Mouse (Mus musculus): Measurements from ENCODE around the gene Pglyrp1. TPM values are rescaled to one million over a fixed set of nuclear protein-coding genes. Genes with fewer than 3 reads are reported as not detected.
A peak's percentile ranks its signal among the peaks of the same experiment; 100 is the strongest.

Pglyrp1 gene
- total and polyA plus RNA-seq, 2 experiments from 2014 or later = 13.8 to 27.0 TPM

- no peak for TF ChIP-seq CTCF (IDR thresholded peaks at IDR 0.05; ENCODE audit: low read depth)
- DNase-seq (peak; percentile 53), ATAC-seq (peak; percentile 92)
- Histone ChIP-seq H3K9ac (peak overlapping the region; percentile 63), H3K27me3 (ENCODE audit: insufficient read depth, low read length) (no peaks in the 10 kb centered on the region), H3K36me3 (ENCODE audit: insufficient read depth) (no peaks in the 10 kb centered on the region), H3K27ac (ENCODE audit: low read depth, low read length) (peak overlapping the region; percentile 75), H3K4me3 (ENCODE audit: low read depth, low read length) (peak overlapping the region; percentile 36), H3K4me2 (ENCODE audit: low read depth) (peak overlapping the region; percentile 55), H3K4me1 (ENCODE audit: insufficient read depth) (no peaks in the 10 kb centered on the region), H3K9me3 (ENCODE audit: low read length) (no peaks in the 10 kb centered on the region)
- 4% methylated on average over 14 of the region's 17 CpGs for WGBS
These were observed 30.6 kb upstream of the Pglyrp1 start for GRCm38 (mm10) chr7:18840386-18841173.

GRCm38 (mm10) chr7:18841174-18841567 lies 30.0 kb upstream of the Pglyrp1 start:
- no peaks in the 10 kb centered on the region for H3K36me3 ChIP-seq (ENCODE audit: insufficient read depth)
- no peak for DNase-seq
- no peaks in the 10 kb centered on the region for H3K9me3 ChIP-seq (ENCODE audit: low read length)
- H3K4me1 ChIP-seq (ENCODE audit: insufficient read depth) = no peaks in the 10 kb centered on the region
- 0 out of 2 replicates have a peak overlapping the region, but pooled peaks have one; percentile 22 for H3K9ac ChIP-seq
- no peaks in the 10 kb centered on the region for H3K27me3 ChIP-seq (ENCODE audit: insufficient read depth, low read length)
- H3K4me3 ChIP-seq (ENCODE audit: low read depth, low read length) = 0 out of 2 replicates have a peak overlapping the region, but pooled peaks have one; percentile 10
- no peak for TF ChIP-seq CTCF (IDR thresholded peaks at IDR 0.05; ENCODE audit: low read depth)
- peak overlapping the region; percentile 55 for H3K4me2 ChIP-seq (ENCODE audit: low read depth)
- no peak overlapping the region for H3K27ac ChIP-seq (ENCODE audit: low read depth, low read length)
- ATAC-seq = no peak
- WGBS = 79% methylated on average over 1 of the region's 1 CpGs

- Histone ChIP-seq H3K9ac (no peak overlapping the region), H3K9me3 (ENCODE audit: low read length) (no peaks in the 10 kb centered on the region), H3K4me2 (ENCODE audit: low read depth) (no peak overlapping the region), H3K4me3 (ENCODE audit: low read depth, low read length) (no peak overlapping the region), H3K4me1 (ENCODE audit: insufficient read depth) (no peaks in the 10 kb centered on the region), H3K27ac (ENCODE audit: low read depth, low read length) (no peak overlapping the region), H3K27me3 (ENCODE audit: insufficient read depth, low read length) (no peaks in the 10 kb centered on the region), H3K36me3 (ENCODE audit: insufficient read depth) (no peaks in the 10 kb centered on the region)
- no peak for ATAC-seq
- no peak for TF ChIP-seq CTCF (IDR thresholded peaks at IDR 0.05; ENCODE audit: low read depth)
- DNase-seq = no peak
- WGBS = 54% methylated on average over 5 of the region's 5 CpGs
These were observed 26.3 kb upstream of the Pglyrp1 start for GRCm38 (mm10) chr7:18844811-18845210.

- Histone ChIP-seq H3K4me1 (ENCODE audit: insufficient read depth) (no peaks in the 10 kb centered on the region), H3K27ac (ENCODE audit: low read depth, low read length) (no peak overlapping the region), H3K36me3 (ENCODE audit: insufficient read depth) (no peaks in the 10 kb centered on the region), H3K4me2 (ENCODE audit: low read depth) (no peak overlapping the region), H3K9ac (no peak overlapping the region), H3K27me3 (ENCODE audit: insufficient read depth, low read length) (no peaks in the 10 kb centered on the region), H3K4me3 (ENCODE audit: low read depth, low read length) (no peak overlapping the region), H3K9me3 (ENCODE audit: low read length) (no peaks in the 10 kb centered on the region)
- WGBS = 86% methylated on average over 1 of the region's 1 CpGs
- DNase-seq (no peak), ATAC-seq (no peak)
- no peak for TF ChIP-seq CTCF (IDR thresholded peaks at IDR 0.05; ENCODE audit: low read depth)
These were observed 22.7 kb upstream of the Pglyrp1 start for GRCm38 (mm10) chr7:18848395-18848794.

GRCm38 (mm10) chr7:18858310-18858916 lies 12.7 kb upstream of the Pglyrp1 start:
- Histone ChIP-seq H3K36me3 (ENCODE audit: insufficient read depth) (no peaks in the 10 kb centered on the region), H3K9me3 (ENCODE audit: low read length) (no peaks in the 10 kb centered on the region), H3K4me3 (ENCODE audit: low read depth, low read length) (no peak overlapping the region), H3K4me1 (ENCODE audit: insufficient read depth) (no peaks in the 10 kb centered on the region), H3K27ac (ENCODE audit: low read depth, low read length) (no peak overlapping the region), H3K27me3 (ENCODE audit: insufficient read depth, low read length) (no peaks in the 10 kb centered on the region), H3K4me2 (ENCODE audit: low read depth) (no peak overlapping the region), H3K9ac (no peak overlapping the region)
- no peak for TF ChIP-seq CTCF (IDR thresholded peaks at IDR 0.05; ENCODE audit: low read depth)
- 77% methylated on average over 5 of the region's 5 CpGs for WGBS
- no peak for DNase-seq
- ATAC-seq = no peak

GRCm38 (mm10) chr7:18862801-18863200 lies 8.3 kb upstream of the Pglyrp1 start:
- ATAC-seq (no peak), DNase-seq (no peak)
- no peak for TF ChIP-seq CTCF (IDR thresholded peaks at IDR 0.05; ENCODE audit: low read depth)
- no peaks in the 10 kb centered on the region for H3K9me3 ChIP-seq (ENCODE audit: low read length)
- H3K27ac ChIP-seq (ENCODE audit: low read depth, low read length) = no peak overlapping the region
- H3K27me3 ChIP-seq (ENCODE audit: insufficient read depth, low read length) = no peaks in the 10 kb centered on the region
- no peak overlapping the region for H3K9ac ChIP-seq
- 85% methylated on average over 6 of the region's 6 CpGs for WGBS
- H3K4me3 ChIP-seq (ENCODE audit: low read depth, low read length) = no peak overlapping the region
- no peaks in the 10 kb centered on the region for H3K36me3 ChIP-seq (ENCODE audit: insufficient read depth)
- H3K4me2 ChIP-seq (ENCODE audit: low read depth) = no peak overlapping the region
- no peaks in the 10 kb centered on the region for H3K4me1 ChIP-seq (ENCODE audit: insufficient read depth)

- 91% methylated on average over 2 of the region's 2 CpGs for WGBS
- Histone ChIP-seq H3K36me3 (ENCODE audit: insufficient read depth) (no peaks in the 10 kb centered on the region), H3K4me2 (ENCODE audit: low read depth) (no peak overlapping the region), H3K4me3 (ENCODE audit: low read depth, low read length) (no peak overlapping the region), H3K27me3 (ENCODE audit: insufficient read depth, low read length) (no peaks in the 10 kb centered on the region), H3K27ac (ENCODE audit: low read depth, low read length) (no peak overlapping the region), H3K9ac (no peak overlapping the region), H3K9me3 (ENCODE audit: low read length) (no peaks in the 10 kb centered on the region), H3K4me1 (ENCODE audit: insufficient read depth) (no peaks in the 10 kb centered on the region)
- DNase-seq = no peak
- no peak for TF ChIP-seq CTCF (IDR thresholded peaks at IDR 0.05; ENCODE audit: low read depth)
- ATAC-seq = no peak
These were observed 2.6 kb upstream of the Pglyrp1 start for GRCm38 (mm10) chr7:18868491-18868890.
